Mouse (Mus musculus): ENCODE data around the gene Tenm3.

GRCm38 (mm10) chr8:48704885-48705515 lies 138.8 kb downstream of the Tenm3 start:
- TF ChIP-seq CTCF (IDR thresholded peaks at IDR 0.05; ENCODE audit: low read depth) = no peak
- no peak for TF ChIP-seq EP300 (IDR thresholded peaks at IDR 0.05; ENCODE audit: low read depth)

All from liver, postnatal 0 days (tissue).